Mouse (Mus musculus): Measurements from ENCODE around the gene Vps26c. TPM values are rescaled to one million over a fixed set of nuclear protein-coding genes. Genes with fewer than 3 reads are reported as not detected.

The Vps26c gene
- total and polyA plus RNA-seq, 2 experiments from 2014 or later, result 63.0 to 74.8 TPM

DNA sequence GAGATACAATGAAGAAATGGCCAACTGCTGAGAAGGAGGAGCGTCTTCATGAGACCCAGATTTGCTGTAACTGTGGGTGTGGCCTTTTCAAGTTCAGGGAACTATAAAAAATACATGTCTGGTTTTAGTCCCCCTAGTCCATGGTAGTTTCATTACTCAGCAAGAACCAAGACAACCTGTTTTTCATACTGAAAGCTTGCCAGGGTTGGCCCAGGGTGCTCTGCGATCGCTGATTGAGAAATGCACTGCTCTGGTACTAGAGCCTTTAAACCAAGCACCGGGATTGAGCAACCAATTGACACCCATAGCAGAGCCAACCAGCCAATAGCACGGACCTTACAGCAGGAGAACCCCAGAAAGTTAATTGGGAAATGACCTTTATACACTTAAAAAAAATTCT is 29.6 kb upstream of the Vps26c start:
- H3K27me3 ChIP-seq (ENCODE audit: insufficient read depth, low read length), result no peaks in the 10 kb centered on the region
- 85% methylated on average over 5 of the region's 5 CpGs for WGBS
- no peaks in the 10 kb centered on the region for H3K9me3 ChIP-seq (ENCODE audit: low read length)
- no peak overlapping the region for H3K4me3 ChIP-seq (ENCODE audit: low read depth, low read length)
- no peaks in the 10 kb centered on the region for H3K36me3 ChIP-seq (ENCODE audit: insufficient read depth, low read length)
- H3K27ac ChIP-seq (ENCODE audit: low read depth, low read length), result no peak overlapping the region
- H3K4me1 ChIP-seq (ENCODE audit: insufficient read depth, low read length), result no peaks in the 10 kb centered on the region
- TF ChIP-seq CTCF (IDR thresholded peaks at IDR 0.05), result no peak
- H3K4me2 ChIP-seq (ENCODE audit: low read depth, low read length, poor library complexity, severe bottlenecking), result no peak overlapping the region
- no peak for DNase-seq (ENCODE audit: low spot score)
- no peak overlapping the region for H3K9ac ChIP-seq (replicated peaks; ENCODE audit: low read length, poor library complexity, severe bottlenecking)
- ATAC-seq (ENCODE audit: low FRiP score), result no peak

DNA sequence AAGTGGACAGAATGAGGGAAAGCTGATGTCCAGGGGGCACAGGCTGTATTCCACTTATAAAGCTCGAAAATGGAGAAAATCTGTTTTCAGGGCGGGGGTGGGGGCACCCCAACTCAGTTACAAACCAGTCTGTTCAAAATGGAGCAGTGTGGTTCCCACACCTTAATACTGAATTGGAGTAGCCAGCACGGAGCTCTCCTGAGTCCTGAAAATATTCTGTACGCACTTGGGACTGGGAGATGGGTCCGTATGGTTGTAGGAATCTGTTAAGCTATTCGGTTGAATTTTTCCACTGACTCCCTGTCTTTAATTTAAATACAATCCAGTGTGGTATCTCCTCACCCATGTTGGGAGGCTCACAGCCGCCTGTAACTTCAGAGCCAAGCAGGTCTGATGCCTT is 28.7 kb upstream of the Vps26c start:
- no peaks in the 10 kb centered on the region for H3K36me3 ChIP-seq (ENCODE audit: insufficient read depth, low read length)
- no peaks in the 10 kb centered on the region for H3K4me1 ChIP-seq (ENCODE audit: insufficient read depth, low read length)
- no peak overlapping the region for H3K9ac ChIP-seq (replicated peaks; ENCODE audit: low read length, poor library complexity, severe bottlenecking)
- no peak for TF ChIP-seq CTCF (IDR thresholded peaks at IDR 0.05)
- DNase-seq (ENCODE audit: low spot score) (no peak), ATAC-seq (ENCODE audit: low FRiP score) (no peak)
- no peak overlapping the region for H3K4me2 ChIP-seq (ENCODE audit: low read depth, low read length, poor library complexity, severe bottlenecking)
- 87% methylated on average over 7 of the region's 7 CpGs for WGBS
- H3K27ac ChIP-seq (ENCODE audit: low read depth, low read length), result no peak overlapping the region
- no peak overlapping the region for H3K4me3 ChIP-seq (ENCODE audit: low read depth, low read length)
- H3K27me3 ChIP-seq (ENCODE audit: insufficient read depth, low read length), result no peaks in the 10 kb centered on the region
- no peaks in the 10 kb centered on the region for H3K9me3 ChIP-seq (ENCODE audit: low read length)

DNA sequence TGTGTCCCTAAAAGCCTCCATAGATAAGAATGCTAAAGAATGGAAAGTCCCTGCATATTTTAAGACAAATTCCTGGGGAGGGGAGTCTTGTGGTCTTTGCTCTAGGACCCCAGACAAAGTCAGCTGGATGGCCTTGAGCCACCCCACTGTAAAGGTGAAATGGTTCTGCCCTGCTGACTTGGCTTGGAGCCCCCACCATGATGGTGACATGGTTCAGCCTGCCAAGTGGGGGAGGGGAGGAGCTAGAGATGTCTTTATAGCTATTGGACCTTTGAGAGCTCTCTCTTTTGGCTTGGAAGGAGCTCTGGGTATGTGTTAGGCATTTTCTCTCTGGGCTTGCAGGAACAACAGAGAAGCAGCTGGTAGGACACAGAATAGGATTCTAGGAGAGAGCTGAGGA is 25.3 kb upstream of the Vps26c start:
- H3K27ac ChIP-seq (ENCODE audit: low read depth, low read length), result no peak overlapping the region
- no peak overlapping the region for H3K9ac ChIP-seq (replicated peaks; ENCODE audit: low read length, poor library complexity, severe bottlenecking)
- no peak for ATAC-seq (ENCODE audit: low FRiP score)
- no peak overlapping the region for H3K4me2 ChIP-seq (ENCODE audit: low read depth, low read length, poor library complexity, severe bottlenecking)
- H3K36me3 ChIP-seq (ENCODE audit: insufficient read depth, low read length), result no peaks in the 10 kb centered on the region
- no peaks in the 10 kb centered on the region for H3K4me1 ChIP-seq (ENCODE audit: insufficient read depth, low read length)
- no peaks in the 10 kb centered on the region for H3K9me3 ChIP-seq (ENCODE audit: low read length)
- H3K27me3 ChIP-seq (ENCODE audit: insufficient read depth, low read length), result no peaks in the 10 kb centered on the region
- no peak overlapping the region for H3K4me3 ChIP-seq (ENCODE audit: low read depth, low read length)
- no peak for TF ChIP-seq CTCF (IDR thresholded peaks at IDR 0.05)
- DNase-seq (ENCODE audit: low spot score), result peak; percentile 46

DNA sequence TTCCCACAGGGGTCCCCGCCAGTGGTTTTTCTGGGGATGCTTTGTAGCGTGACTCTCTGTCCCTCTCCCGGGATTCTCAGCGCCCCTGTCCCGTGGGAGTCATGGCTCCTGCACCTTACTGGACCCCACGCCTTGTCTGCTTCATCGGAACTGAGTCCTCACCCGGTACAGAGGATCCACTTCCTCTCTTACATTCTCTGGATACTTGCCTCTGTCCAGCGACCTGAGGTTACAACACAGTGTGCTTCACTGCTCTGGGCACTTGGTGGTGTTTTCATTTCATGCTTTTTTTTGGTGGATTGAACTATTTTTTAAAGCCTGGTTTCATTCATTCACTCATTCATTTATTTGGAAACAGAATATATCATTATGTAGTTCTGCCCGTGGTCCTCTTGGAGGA is 23.2 kb upstream of the Vps26c start:
- 77% methylated on average over 10 of the region's 10 CpGs for WGBS
- no peak for ATAC-seq (ENCODE audit: low FRiP score)
- H3K4me1 ChIP-seq (ENCODE audit: insufficient read depth, low read length), result no peaks in the 10 kb centered on the region
- no peak overlapping the region for H3K4me2 ChIP-seq (ENCODE audit: low read depth, low read length, poor library complexity, severe bottlenecking)
- H3K27ac ChIP-seq (ENCODE audit: low read depth, low read length), result no peak overlapping the region
- DNase-seq (ENCODE audit: low spot score), result no peak
- H3K9me3 ChIP-seq (ENCODE audit: low read length), result no peaks in the 10 kb centered on the region
- no peaks in the 10 kb centered on the region for H3K27me3 ChIP-seq (ENCODE audit: insufficient read depth, low read length)
- no peak overlapping the region for H3K9ac ChIP-seq (replicated peaks; ENCODE audit: low read length, poor library complexity, severe bottlenecking)
- H3K36me3 ChIP-seq (ENCODE audit: insufficient read depth, low read length), result no peaks in the 10 kb centered on the region
- no peak for TF ChIP-seq CTCF (IDR thresholded peaks at IDR 0.05)
- H3K4me3 ChIP-seq (ENCODE audit: low read depth, low read length), result no peak overlapping the region

DNA sequence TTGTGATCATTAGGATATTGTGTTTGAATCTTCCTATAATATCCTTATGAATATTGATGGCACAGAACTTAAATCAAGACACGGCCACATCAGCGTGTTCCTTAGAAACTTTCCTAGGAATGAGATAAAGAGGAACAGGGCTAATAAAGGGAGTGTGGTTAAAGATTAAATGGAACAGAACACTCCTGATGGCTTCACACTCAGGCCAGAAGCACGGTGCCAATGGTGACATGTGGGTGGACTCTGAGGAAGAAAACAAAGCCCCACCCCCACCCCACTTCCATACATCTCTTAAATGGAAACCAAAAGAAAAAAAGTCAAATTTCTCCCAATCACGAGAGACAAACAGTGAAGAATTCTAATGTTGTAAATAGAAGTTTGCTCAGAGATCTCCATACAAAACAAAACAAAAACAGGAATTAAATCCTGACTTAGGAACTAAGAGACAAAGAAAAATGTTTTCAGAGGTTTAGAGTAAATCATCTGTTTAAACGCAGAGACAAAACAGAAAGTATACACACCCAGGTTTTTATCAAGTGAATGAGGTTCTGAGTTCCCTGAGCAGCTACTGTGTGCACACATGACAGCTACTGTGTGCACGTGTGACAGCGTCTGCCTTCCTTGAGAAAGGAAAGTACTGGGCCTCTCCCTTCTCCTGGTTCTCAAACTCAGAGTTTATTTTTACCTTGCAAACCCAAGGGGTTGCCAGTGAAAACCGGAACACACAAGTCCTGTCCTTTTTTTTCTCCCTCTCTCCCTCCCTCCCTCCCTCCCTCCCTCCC is 19.3 kb upstream of the Vps26c start:
- Histone ChIP-seq H3K4me1 (ENCODE audit: insufficient read depth, low read length) (no peaks in the 10 kb centered on the region), H3K27me3 (ENCODE audit: insufficient read depth, low read length) (no peaks in the 10 kb centered on the region), H3K9me3 (ENCODE audit: low read length) (no peaks in the 10 kb centered on the region), H3K27ac (ENCODE audit: low read depth, low read length) (no peak overlapping the region), H3K9ac (replicated peaks; ENCODE audit: low read length, poor library complexity, severe bottlenecking) (no peak overlapping the region), H3K36me3 (ENCODE audit: insufficient read depth, low read length) (no peaks in the 10 kb centered on the region), H3K4me3 (ENCODE audit: low read depth, low read length) (no peak overlapping the region), H3K4me2 (ENCODE audit: low read depth, low read length, poor library complexity, severe bottlenecking) (no peak overlapping the region)
- no peak for ATAC-seq (ENCODE audit: low FRiP score)
- TF ChIP-seq CTCF (IDR thresholded peaks at IDR 0.05), result no peak
- no peak for DNase-seq (ENCODE audit: low spot score)
- 71% methylated on average over 8 of the region's 8 CpGs for WGBS

DNA sequence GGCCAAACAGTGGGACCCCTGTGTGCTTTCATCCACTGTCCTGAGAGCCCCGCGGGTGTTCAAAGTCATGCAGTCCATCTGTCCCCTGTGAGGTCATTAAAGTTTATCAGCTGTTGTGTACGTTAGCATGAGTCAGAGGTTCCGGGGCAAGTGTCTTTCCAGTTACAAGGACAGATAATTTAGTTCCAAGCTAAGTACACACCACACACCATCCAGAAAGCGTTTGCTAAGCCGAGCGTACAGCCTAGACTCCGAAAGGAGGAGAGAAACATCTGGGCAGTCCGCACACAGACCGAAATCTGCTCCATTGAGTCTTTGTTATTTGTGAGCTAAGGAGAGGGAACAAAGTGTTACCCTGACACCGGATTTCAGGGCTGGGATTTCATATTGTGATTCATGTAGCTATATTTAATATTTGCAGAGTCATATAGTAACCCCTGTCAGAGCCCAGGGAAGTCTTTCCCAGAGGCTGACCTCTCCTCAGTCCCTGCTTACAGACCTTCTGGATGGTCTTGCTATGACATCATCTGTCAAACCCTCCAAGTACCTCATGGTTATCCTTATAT is 18.0 kb upstream of the Vps26c start:
- DNase-seq (ENCODE audit: low spot score) (no peak), ATAC-seq (ENCODE audit: low FRiP score) (no peak)
- H3K4me1 ChIP-seq (ENCODE audit: insufficient read depth, low read length), result no peaks in the 10 kb centered on the region
- H3K4me2 ChIP-seq (ENCODE audit: low read depth, low read length, poor library complexity, severe bottlenecking), result no peak overlapping the region
- H3K4me3 ChIP-seq (ENCODE audit: low read depth, low read length), result no peak overlapping the region
- no peaks in the 10 kb centered on the region for H3K27me3 ChIP-seq (ENCODE audit: insufficient read depth, low read length)
- 76% methylated on average over 11 of the region's 11 CpGs for WGBS
- no peaks in the 10 kb centered on the region for H3K36me3 ChIP-seq (ENCODE audit: insufficient read depth, low read length)
- H3K9me3 ChIP-seq (ENCODE audit: low read length), result no peaks in the 10 kb centered on the region
- H3K9ac ChIP-seq (replicated peaks; ENCODE audit: low read length, poor library complexity, severe bottlenecking), result no peak overlapping the region
- TF ChIP-seq CTCF (IDR thresholded peaks at IDR 0.05), result no peak
- no peak overlapping the region for H3K27ac ChIP-seq (ENCODE audit: low read depth, low read length)
